Mouse (Mus musculus) heart, embryonic 11.5 days (tissue): Measurements from ENCODE around the gene Bcl2a1b. TPM values are rescaled to one million over a fixed set of nuclear protein-coding genes. Genes with fewer than 3 reads are reported as not detected.
"Not testable (repeated sequence)": the region's sequence is repeated elsewhere in the genome, so short reads cannot be mapped to it uniquely, and the experiment has no call there.

Experiments used
- ATAC-seq: fragments of 200-750 bp; cut with Nextera tagmentation; replicated peaks from 2 replicates; pipeline ENCODE4 v1.8.0; 2017; ENCODE audit warnings: moderate library complexity; ENCODE audit not compliant: insufficient number of reproducible peaks, low FRiP score, low TSS enrichment
- H3K27ac ChIP-seq: fragments of 300-500 bp; sonication (generic); 2 replicates; pipeline ENCODE4 v1.5.1; 2014; ENCODE audit warnings: mild to moderate bottlenecking, low read depth, low read length
- H3K27me3 ChIP-seq: fragments of 300-500 bp; sonication (generic); 2 replicates; pipeline ENCODE4 v1.6.1; 2014; ENCODE audit warnings: mild to moderate bottlenecking, low read length, mixed read lengths; ENCODE audit not compliant: control insufficient read depth, insufficient read depth
- H3K36me3 ChIP-seq: fragments of 300-500 bp; sonication (generic); 2 replicates; pipeline ENCODE4 v1.6.1; 2014; ENCODE audit warnings: mild to moderate bottlenecking, low read length, moderate library complexity, mixed read lengths; ENCODE audit not compliant: control insufficient read depth, insufficient read depth
- H3K4me1 ChIP-seq: fragments of 300-500 bp; sonication (generic); 2 replicates; pipeline ENCODE4 v1.6.1; 2014; ENCODE audit warnings: low read length; ENCODE audit not compliant: control insufficient read depth, insufficient read depth
- H3K4me2 ChIP-seq: fragments of 300-500 bp; sonication (generic); 2 replicates; pipeline ENCODE4 v1.6.1; 2014; ENCODE audit warnings: mild to moderate bottlenecking, moderate library complexity
- H3K4me3 ChIP-seq: fragments of 300-500 bp; sonication (generic); 2 replicates; pipeline ENCODE4 v1.5.1; 2014; ENCODE audit warnings: low read depth, low read length
- H3K9ac ChIP-seq: fragments of 300-500 bp; sonication (generic); 2 replicates; pipeline ENCODE4 v1.6.1; 2014; ENCODE audit warnings: mild to moderate bottlenecking, low read depth, low read length, moderate library complexity
- H3K9me3 ChIP-seq: fragments of 300-500 bp; sonication (generic); replicated peaks from 2 replicates; pipeline ENCODE4 v1.6.1; 2016; ENCODE audit warnings: low read length; ENCODE audit not compliant: control insufficient read depth
- WGBS: fragments of 180-500 bp; shearing (Covaris S2); extraction: QIAGEN DNeasy Blood & Tissue Kit; methylation state at CpG from one replicate; pipeline ENCODE4 v1.1.7; 2014; ENCODE audit not compliant: insufficient replicate concordance; 5-methylcytosine and 5-hydroxymethylcytosine counted together
- polyA plus RNA-seq: library from polyadenylated mRNA; unstranded; fragments of >200 nt; fragmentation: Nextera tagmentation; extraction: Ambion mirVana; gene quantifications from 2 replicates; pipeline ENCODE4 v1.2.1, GENCODE M21; 2014

Bcl2a1b gene
- polyA plus RNA-seq, 1 experiment from 2014 or later = 0.66 TPM

DNA sequence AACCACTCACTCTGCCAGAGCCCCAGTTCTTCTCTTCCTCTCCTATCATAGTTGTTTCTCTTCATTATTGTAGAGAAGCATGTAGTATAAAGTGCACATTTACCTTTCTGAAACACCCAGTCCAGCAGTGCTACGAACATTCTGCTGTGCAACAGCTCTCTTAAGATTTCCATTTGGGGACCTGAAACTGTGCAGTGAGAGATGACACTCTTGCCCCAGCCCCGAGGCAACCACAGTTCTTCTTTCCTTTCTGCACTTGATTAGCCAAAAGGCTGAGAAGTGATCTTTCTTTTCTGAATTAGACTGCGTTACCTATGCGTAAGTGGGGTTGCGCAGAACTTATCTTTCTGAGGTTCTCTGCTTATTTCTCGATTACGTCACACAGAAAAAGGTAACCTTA is 29.1 kb downstream of the Bcl2a1b start:
- no peak overlapping the region for H3K4me3 ChIP-seq
- no peaks in the 10 kb centered on the region for H3K4me1 ChIP-seq
- no peak overlapping the region for H3K4me2 ChIP-seq
- H3K27me3 ChIP-seq = no peaks in the 10 kb centered on the region
- no peaks in the 10 kb centered on the region for H3K36me3 ChIP-seq
- ATAC-seq = no peak
- H3K27ac ChIP-seq = no peak overlapping the region
- 89% methylated on average over 7 of the region's 7 CpGs for WGBS
- no peaks in the 10 kb centered on the region for H3K9me3 ChIP-seq
- H3K9ac ChIP-seq = no peak overlapping the region

DNA sequence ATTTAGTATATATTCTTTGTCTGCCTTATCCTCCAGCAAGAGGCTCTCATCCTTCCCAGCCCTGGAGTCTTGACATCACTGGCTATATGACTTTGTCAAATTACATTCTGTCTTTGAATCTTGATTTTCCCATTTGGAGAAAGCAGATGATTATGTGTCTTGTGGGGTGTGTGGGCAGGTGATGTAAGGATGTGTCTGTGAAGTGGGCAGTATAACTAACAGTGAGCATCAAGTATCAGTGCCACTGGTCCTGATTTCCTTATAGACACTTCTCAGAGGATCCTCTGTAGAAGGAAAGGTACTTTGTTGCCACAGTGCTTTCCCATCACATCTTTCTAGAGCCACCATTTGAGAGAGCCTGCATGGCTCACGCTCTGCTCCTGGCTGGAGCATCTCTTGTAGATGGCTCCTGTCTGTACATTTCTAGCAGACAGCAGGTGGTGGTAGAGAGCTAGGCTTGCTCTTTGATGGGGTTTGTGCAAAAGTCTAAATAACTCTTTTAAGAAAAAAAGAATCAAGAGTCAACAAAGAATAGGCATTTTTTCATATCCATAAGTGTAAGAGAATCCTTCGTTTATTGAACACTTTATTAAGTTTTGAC is 32.0 kb downstream of the Bcl2a1b start:
- 67% methylated on average over 1 of the region's 2 CpGs for WGBS
- not testable (repeated sequence) for H3K36me3 ChIP-seq, H3K4me1 ChIP-seq, H3K27ac ChIP-seq, H3K4me3 ChIP-seq, H3K27me3 ChIP-seq, H3K4me2 ChIP-seq, H3K9me3 ChIP-seq, H3K9ac ChIP-seq, ATAC-seq

DNA sequence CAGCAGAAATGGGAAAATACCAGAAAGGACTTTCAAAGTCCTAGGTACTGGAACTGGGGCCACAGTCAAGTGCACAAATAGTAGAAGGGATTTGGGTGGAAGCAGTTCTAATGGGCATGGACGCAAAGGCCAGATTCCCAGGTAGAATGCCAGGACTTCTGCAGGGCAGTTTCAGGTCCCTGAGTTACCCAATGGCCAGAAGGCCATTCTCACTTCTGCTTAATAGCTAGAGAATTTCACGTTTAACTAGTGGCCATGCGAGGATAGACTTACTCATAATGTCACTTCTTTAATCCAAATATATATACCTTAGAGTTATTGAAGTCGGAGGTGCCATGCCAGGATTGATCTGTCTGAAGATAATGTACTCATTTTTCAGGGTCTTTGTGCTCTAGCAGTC is 38.1 kb downstream of the Bcl2a1b start:
- ATAC-seq, H3K9ac ChIP-seq, H3K36me3 ChIP-seq, H3K27ac ChIP-seq, H3K4me2 ChIP-seq, H3K27me3 ChIP-seq, H3K4me3 ChIP-seq, H3K4me1 ChIP-seq, H3K9me3 ChIP-seq: not testable (repeated sequence)
- WGBS = 78% methylated on average over 4 of the region's 4 CpGs

DNA sequence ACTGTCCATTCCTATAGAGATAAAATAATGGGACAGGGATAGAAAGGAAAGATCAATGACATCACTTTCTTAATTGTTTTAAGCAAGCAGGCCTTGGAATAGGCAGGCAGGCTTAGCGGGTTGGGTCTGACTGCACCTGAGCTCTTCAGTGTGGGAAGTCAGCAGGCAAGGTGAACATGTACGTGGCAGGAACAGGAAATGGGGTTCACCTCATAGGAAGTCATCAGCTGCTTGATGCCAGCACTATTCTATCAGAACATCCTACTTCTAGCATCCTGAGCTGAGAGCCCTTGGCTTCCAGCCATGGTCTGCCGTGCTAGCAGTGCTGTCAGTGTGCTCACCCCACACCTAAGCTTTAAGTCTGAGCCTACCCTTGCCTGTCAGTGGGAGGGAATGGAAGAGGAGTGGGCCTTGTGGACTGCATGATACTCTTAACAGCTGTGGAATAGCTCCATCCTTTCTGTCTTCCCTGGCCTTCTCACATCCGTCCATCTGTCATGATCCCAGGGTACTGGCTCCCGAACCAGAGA is 40.0 kb downstream of the Bcl2a1b start:
- not testable (repeated sequence) for H3K4me2 ChIP-seq, ATAC-seq, H3K4me1 ChIP-seq, H3K9me3 ChIP-seq, H3K36me3 ChIP-seq, H3K27ac ChIP-seq, H3K4me3 ChIP-seq, H3K9ac ChIP-seq, H3K27me3 ChIP-seq
- WGBS = 68% methylated on average over 4 of the region's 5 CpGs

DNA sequence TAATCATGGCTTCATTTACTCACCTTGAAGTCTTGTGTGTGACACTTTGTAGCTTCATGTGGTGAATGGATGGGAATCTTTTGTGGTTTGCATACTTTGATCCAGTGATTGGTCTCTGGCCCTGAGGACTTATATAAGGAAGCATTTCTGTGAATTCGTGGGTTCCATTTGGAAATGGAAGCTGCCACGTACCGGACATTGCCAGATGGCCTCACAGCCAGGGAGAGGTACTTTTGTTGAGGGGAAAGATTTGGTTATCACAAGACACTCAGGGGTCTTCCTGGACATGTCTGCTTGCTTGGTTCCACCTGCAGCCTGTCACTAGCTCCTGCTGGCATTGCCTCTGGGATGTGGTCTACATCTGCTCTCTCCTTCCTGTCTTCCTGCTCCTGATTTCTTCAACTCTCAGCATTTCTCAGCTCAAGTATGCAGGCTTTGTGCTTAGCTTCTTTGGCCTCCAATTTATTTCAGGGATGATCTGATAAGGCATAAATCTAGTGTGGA is 41.6 kb downstream of the Bcl2a1b start:
- H3K4me2 ChIP-seq, H3K4me3 ChIP-seq, H3K9ac ChIP-seq, H3K27me3 ChIP-seq, ATAC-seq, H3K36me3 ChIP-seq, H3K4me1 ChIP-seq, H3K27ac ChIP-seq, H3K9me3 ChIP-seq: not testable (repeated sequence)
- WGBS = 71% methylated on average over 3 of the region's 3 CpGs

DNA sequence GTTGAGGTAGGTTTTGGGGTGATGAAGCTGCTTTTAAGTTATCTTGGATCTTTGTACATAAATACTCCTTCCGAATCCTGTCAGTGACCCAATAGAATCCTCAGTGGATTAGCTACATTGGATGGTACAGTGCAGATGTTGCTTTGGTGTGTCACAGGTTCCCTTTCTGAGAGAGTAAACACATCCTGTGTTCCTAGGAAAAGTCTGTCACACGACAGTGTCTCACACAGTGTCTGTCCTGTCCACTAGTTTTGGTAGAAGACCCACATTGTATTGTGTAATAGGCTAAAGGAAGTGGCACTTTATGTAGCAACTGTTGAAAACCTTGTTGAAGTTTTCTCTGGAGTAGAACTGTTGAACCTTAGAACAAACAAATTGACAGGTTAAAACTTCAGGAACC is 54.4 kb downstream of the Bcl2a1b start:
- WGBS = 74% methylated on average over 2 of the region's 2 CpGs
- Histone ChIP-seq H3K4me1 (no peaks in the 10 kb centered on the region), H3K36me3 (no peaks in the 10 kb centered on the region), H3K27ac (no peak overlapping the region), H3K9me3 (no peaks in the 10 kb centered on the region), H3K4me2 (no peak overlapping the region), H3K27me3 (no peaks in the 10 kb centered on the region), H3K4me3 (no peak overlapping the region), H3K9ac (no peak overlapping the region)
- no peak for ATAC-seq

DNA sequence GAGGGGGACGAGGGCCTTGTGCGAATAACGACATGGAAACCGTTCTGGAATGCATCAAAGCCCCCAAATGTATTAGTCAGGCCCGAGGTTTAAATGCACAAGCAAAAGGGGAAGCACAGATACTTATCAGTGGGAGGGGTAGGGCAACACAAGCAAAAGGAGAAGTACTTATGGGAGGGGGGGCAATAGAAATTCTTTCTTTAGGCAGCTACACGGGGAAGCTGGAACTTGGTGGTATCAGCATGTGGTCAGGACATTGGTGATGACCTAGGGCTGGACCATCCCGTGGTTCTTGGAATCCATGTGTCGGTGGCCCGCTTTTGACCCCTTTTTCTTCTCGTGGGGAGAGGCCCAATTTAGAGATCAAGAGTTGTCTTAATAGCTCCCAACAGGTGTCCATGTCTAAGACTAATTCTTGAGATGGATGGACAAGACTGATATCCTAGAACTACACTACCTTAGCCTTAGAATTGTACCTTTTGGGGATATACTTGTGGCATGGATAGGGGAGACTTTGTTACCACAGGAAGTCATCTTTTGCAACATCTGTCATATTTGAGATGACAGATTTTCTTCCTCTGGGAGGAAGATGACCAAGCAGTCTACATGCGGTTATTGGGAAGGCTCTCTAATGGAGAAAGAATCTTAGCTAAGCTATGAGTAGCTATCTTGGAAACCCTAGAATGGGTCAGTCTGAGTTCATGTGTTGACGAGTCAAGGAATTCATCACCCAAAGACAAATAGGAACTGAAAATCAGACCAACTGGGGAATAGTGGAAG is 57.7 kb downstream of the Bcl2a1b start:
- no peaks in the 10 kb centered on the region for H3K4me1 ChIP-seq
- H3K9ac ChIP-seq = no peak overlapping the region
- H3K9me3 ChIP-seq = no peaks in the 10 kb centered on the region
- H3K27me3 ChIP-seq = no peaks in the 10 kb centered on the region
- no peak for ATAC-seq
- no peak overlapping the region for H3K27ac ChIP-seq
- H3K4me3 ChIP-seq = no peak overlapping the region
- WGBS = 86% methylated on average over 12 of the region's 12 CpGs
- no peak overlapping the region for H3K4me2 ChIP-seq
- no peaks in the 10 kb centered on the region for H3K36me3 ChIP-seq
